Mouse (Mus musculus): ENCODE measurements around the gene Olfr145.

DNA sequence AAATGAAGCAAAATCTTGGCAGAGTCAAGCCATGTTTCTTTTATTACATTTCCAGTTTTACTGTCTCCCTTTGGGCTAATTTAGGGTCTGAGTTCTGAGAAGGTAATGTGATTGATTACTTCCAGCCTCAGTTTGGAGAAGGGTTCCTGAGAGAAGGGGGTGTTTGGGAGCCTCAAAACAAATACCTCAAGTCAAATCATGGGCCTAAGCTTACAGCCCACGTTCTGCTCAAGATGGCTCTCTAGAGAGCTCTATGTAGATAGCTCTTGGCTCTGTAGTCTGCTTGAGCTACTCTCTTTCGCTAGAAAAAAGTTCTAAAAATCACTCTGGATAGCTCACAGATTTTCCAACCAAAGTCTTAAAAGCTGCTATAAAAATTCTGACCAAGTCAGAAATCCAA lies 28.9 kb downstream of the Olfr145 start:
- TF ChIP-seq CTCF (IDR thresholded peaks at IDR 0.05; ENCODE audit: control insufficient read depth, insufficient read depth, insufficient replicate concordance, low read depth, low read length) (no peak), POLR2A (IDR thresholded peaks at IDR 0.05; ENCODE audit: control insufficient read depth, low read depth, low read length) (no peak)
